Mouse (Mus musculus): Measurements from ENCODE around the gene Mis12.

- TF ChIP-seq GATA1 (IDR thresholded peaks at IDR 0.05; ENCODE audit: low read length) (no peak), TAL1 (IDR thresholded peaks at IDR 0.05; ENCODE audit: low read length) (no peak)
Observed at GRCm38 (mm10) chr11:70973947-70974346, 45.5 kb upstream of the Mis12 start.

All from erythroblast, embryonic 14.5 days (primary cell).